Mouse (Mus musculus) myocyte (in vitro differentiated cells): ENCODE measurements around the gene Trabd2b.

Experiments
- E2F4 ChIP-seq: IDR thresholded peaks from one replicate; pipeline ENCODE4 v1.6.1; 2011; ENCODE audit warnings: mild to moderate bottlenecking, control low read depth, moderate library complexity; ENCODE audit not compliant: insufficient read depth
- POLR2AphosphoS2 ChIP-seq: IDR thresholded peaks from one replicate; pipeline ENCODE4 v1.6.1; 2011; ENCODE audit warnings: low read depth, control low read depth; ENCODE audit not compliant: insufficient read length
- TCF12 ChIP-seq: IDR thresholded peaks from one replicate; pipeline ENCODE4 v1.6.1; 2011; ENCODE audit warnings: mild to moderate bottlenecking, control low read depth; ENCODE audit not compliant: poor library complexity, insufficient read depth, severe bottlenecking

DNA sequence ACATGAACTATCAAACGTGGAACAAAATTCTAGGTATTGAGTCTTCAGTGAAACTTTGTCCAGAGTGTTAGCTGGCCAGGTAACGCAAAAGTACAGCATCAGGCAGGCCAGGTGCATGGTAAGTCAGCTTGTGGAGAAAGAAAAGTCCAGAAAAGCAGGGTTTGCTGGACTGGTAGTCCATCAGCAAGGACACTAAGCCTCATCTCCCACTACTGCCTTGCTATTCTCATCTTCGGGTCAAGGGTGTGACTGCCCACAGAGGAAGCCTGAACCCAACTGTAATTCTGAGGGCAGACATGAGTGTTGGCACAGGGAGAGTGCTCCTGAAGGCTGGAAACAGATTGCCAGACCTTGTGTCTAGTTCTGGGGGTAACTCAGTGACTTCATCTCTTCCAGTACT is 111.5 kb downstream of the Trabd2b start:
- TF ChIP-seq E2F4, result no peak
- TF ChIP-seq POLR2AphosphoS2, result no peak
- TF ChIP-seq TCF12, result no peak
